Mouse (Mus musculus): Measurements from ENCODE around the gene Ttc7.

GRCm38 (mm10) chr17:87314121-87314520 lies 31.4 kb downstream of the Ttc7 start:
- TF ChIP-seq POLR2A (IDR thresholded peaks at IDR 0.05; ENCODE audit: low read depth, low read length) (no peak), CTCF (IDR thresholded peaks at IDR 0.05; ENCODE audit: extremely low read depth, insufficient read depth, insufficient read length, insufficient replicate concordance) (no peak)
